ENCODE assay signal across 13 mouse cellular contexts in the genomic region with DNA sequence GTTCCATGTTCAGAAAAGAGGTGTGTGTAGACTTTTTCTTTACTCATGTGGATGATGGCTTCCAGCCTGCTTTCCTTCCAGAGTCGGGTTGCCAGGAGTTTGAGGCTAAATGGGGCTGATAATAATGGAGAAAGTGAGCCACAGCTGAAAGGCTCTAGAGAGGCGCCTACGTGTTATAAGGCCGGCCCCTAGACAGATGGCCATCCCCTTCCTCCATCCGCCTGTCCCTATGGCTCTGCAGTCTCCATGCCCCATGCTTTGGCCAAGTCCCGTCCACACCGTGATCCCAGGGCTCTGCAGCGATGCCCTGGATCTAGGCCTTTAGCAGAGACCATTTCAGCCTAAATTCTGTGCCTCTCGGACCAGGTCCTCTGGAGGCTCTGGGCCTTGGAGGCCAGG.
DNase-seq lines count a peak whose midpoint lies in the region; ATAC-seq and TF ChIP-seq lines count a peak whose summit lies in the region.
"Had no signal": no experiment of that assay in that cellular context is flagged by ENCODE, and none has a peak within 500 bp of the region (broad histone marks: within the 10 kb centered on the region; RNA-seq: fewer than 3 reads in every experiment).

No protein-coding gene starts in this region.

- DNase-seq in neural tube, embryonic 10.5 days (ENCODE audit: extremely low spot score, low spot score): no peak
- no peak for DNase-seq in forebrain, embryonic 10.5 days (ENCODE audit: extremely low spot score, low spot score)
- no peak for DNase-seq in hindbrain, embryonic 14.5 days (ENCODE audit: low spot score)
- no peak for DNase-seq in gastrocnemius, postnatal 14 days
- DNase-seq in left cerebral cortex, postnatal 36 days (ENCODE audit: low spot score in 2 of 2): no peak
- no peak for DNase-seq in thymus, adult 2 months
- DNase-seq: lung, postnatal 36 days had no signal

- H3K27ac ChIP-seq in neural tube, embryonic 12.5 days: no peak overlapping the region
- peak overlapping the region; percentile 13; the same call in 1 of the 2 replicates for H3K27ac ChIP-seq in forebrain, embryonic 10.5 days
- peak overlapping the region; percentile 69; the same call in 1 of the 2 replicates for H3K27ac ChIP-seq in hindbrain, embryonic 14.5 days
- no peak overlapping the region for H3K27ac ChIP-seq in neural tube, embryonic 14.5 days (ENCODE audit: low read depth, low read length)
- no peak overlapping the region for H3K27ac ChIP-seq in thymus, adult 2 months (ENCODE audit: control insufficient read depth, insufficient read depth, low read length)
- H3K27ac ChIP-seq: embryonic facial prominence, embryonic 12.5 days; kidney, postnatal 0 days; limb, embryonic 10.5 days had no signal

- intact Hi-C loops in gastrocnemius, postnatal 14 days (cut with DNase I; ENCODE audit: low total_unique reads): no loop called here
- intact Hi-C loops in left cerebral cortex, postnatal 36 days (cut with DNase I): loop anchor here (10.0 kb wide), 1 partner anchor 781 kb away; no protein-coding TSS in a partner anchor

- no peak for TF ChIP-seq POLR2A in thymus, adult 2 months (IDR thresholded peaks at IDR 0.05; ENCODE audit: control insufficient read depth, extremely low read depth, insufficient read depth, low read length, poor library complexity)

- no peaks in the 10 kb centered on the region for H3K36me3 ChIP-seq in neural tube, embryonic 12.5 days
- no peaks in the 10 kb centered on the region for H3K36me3 ChIP-seq in forebrain, embryonic 10.5 days (replicated peaks)
- no peaks in the 10 kb centered on the region for H3K36me3 ChIP-seq in hindbrain, embryonic 14.5 days (replicated peaks; ENCODE audit: control insufficient read depth, insufficient read depth)
- no peaks in the 10 kb centered on the region for H3K36me3 ChIP-seq in neural tube, embryonic 14.5 days (ENCODE audit: control insufficient read depth, insufficient read depth, low read length)
- H3K36me3 ChIP-seq in thymus, adult 2 months (ENCODE audit: control insufficient read depth, insufficient read depth, low read length): no peaks in the 10 kb centered on the region
- H3K36me3 ChIP-seq: embryonic facial prominence, embryonic 12.5 days; G1E; limb, embryonic 10.5 days had no signal

- 0 out of 2 replicates have a peak, but pooled peaks have one; percentile 22 for ATAC-seq in neural tube, embryonic 12.5 days (ENCODE audit: low FRiP score, low read depth)
- ATAC-seq in hindbrain, embryonic 14.5 days (ENCODE audit: low FRiP score): peak; percentile 8; the same call in 1 of the 2 replicates
- ATAC-seq in neural tube, embryonic 14.5 days (ENCODE audit: low read depth): no peak

- peaks cover 12% of the 10 kb centered on the region for H3K4me1 ChIP-seq in neural tube, embryonic 12.5 days
- peaks cover 27% of the 10 kb centered on the region for H3K4me1 ChIP-seq in forebrain, embryonic 10.5 days
- peaks cover 19% of the 10 kb centered on the region; the same call in 1 of the 2 replicates for H3K4me1 ChIP-seq in hindbrain, embryonic 14.5 days (replicated peaks; ENCODE audit: control insufficient read depth, insufficient read depth, low read length)
- 0 out of 2 replicates have a peak, but pooled peaks cover 7% of the 10 kb centered on the region for H3K4me1 ChIP-seq in neural tube, embryonic 14.5 days (ENCODE audit: control insufficient read depth, insufficient read depth, low read length)
- H3K4me1 ChIP-seq in thymus, adult 2 months (replicated peaks; ENCODE audit: control insufficient read depth, insufficient read depth, low read length): no peaks in the 10 kb centered on the region
- H3K4me1 ChIP-seq: embryonic facial prominence, embryonic 12.5 days; limb, embryonic 10.5 days had no signal

- WGBS in neural tube, embryonic 12.5 days: 81% methylated on average over 9 of the region's 9 CpGs
- WGBS in forebrain, embryonic 10.5 days: 81% methylated on average over 9 of the region's 9 CpGs
- WGBS in hindbrain, embryonic 14.5 days: 54% methylated on average over 9 of the region's 9 CpGs
- WGBS in neural tube, embryonic 14.5 days: 78% methylated on average over 9 of the region's 9 CpGs
- 93% methylated on average over 9 of the region's 9 CpGs for WGBS in thymus, adult 2 months

- 0 out of 2 replicates have a peak overlapping the region, but pooled peaks have one; percentile 9 for H3K4me2 ChIP-seq in neural tube, embryonic 12.5 days (replicated peaks)
- peak overlapping the region; percentile 40 for H3K4me2 ChIP-seq in hindbrain, embryonic 14.5 days (replicated peaks)
- H3K4me2 ChIP-seq in neural tube, embryonic 14.5 days (ENCODE audit: low read depth, low read length): 0 out of 2 replicates have a peak overlapping the region, but pooled peaks have one; percentile 4
- H3K4me2 ChIP-seq: embryonic facial prominence, embryonic 12.5 days had no signal

- H3K27me3 ChIP-seq in neural tube, embryonic 12.5 days (replicated peaks): no peaks in the 10 kb centered on the region
- H3K27me3 ChIP-seq in forebrain, embryonic 10.5 days (ENCODE audit: poor library complexity, severe bottlenecking): peaks cover 7% of the 10 kb centered on the region; the same call in 1 of the 2 replicates
- no peaks in the 10 kb centered on the region for H3K27me3 ChIP-seq in hindbrain, embryonic 14.5 days (ENCODE audit: control insufficient read depth, insufficient read depth, low read length)
- H3K27me3 ChIP-seq in neural tube, embryonic 14.5 days (ENCODE audit: control insufficient read depth, insufficient read depth, low read length): no peaks in the 10 kb centered on the region
- H3K27me3 ChIP-seq in thymus, adult 2 months (ENCODE audit: control insufficient read depth, insufficient read depth, low read length): no peaks in the 10 kb centered on the region
- H3K27me3 ChIP-seq: embryonic facial prominence, embryonic 12.5 days had no signal

- H3K9me3 ChIP-seq in neural tube, embryonic 12.5 days: no peaks in the 10 kb centered on the region
- no peaks in the 10 kb centered on the region for H3K9me3 ChIP-seq in forebrain, embryonic 10.5 days
- no peaks in the 10 kb centered on the region for H3K9me3 ChIP-seq in hindbrain, embryonic 14.5 days (ENCODE audit: control insufficient read depth, low read length)
- H3K9me3 ChIP-seq in neural tube, embryonic 14.5 days (ENCODE audit: control insufficient read depth, low read length): no peaks in the 10 kb centered on the region
- H3K9me3 ChIP-seq: embryonic facial prominence, embryonic 12.5 days; limb, embryonic 10.5 days had no signal

- H3K9ac ChIP-seq in neural tube, embryonic 12.5 days: no peak overlapping the region
- no peak overlapping the region; the same call in 1 of the 2 replicates for H3K9ac ChIP-seq in hindbrain, embryonic 14.5 days
- H3K9ac ChIP-seq in neural tube, embryonic 14.5 days (replicated peaks; ENCODE audit: low read depth, low read length): 0 out of 2 replicates have a peak overlapping the region, but pooled peaks have one; percentile 2
- H3K9ac ChIP-seq: embryonic facial prominence, embryonic 12.5 days had no signal

- no peak for TF ChIP-seq CTCF in thymus, adult 2 months (IDR thresholded peaks at IDR 0.05; ENCODE audit: borderline replicate concordance, control insufficient read depth, extremely low read depth, insufficient read depth, low read length, poor library complexity)

- H3K4me3 ChIP-seq in neural tube, embryonic 12.5 days: no peak overlapping the region
- H3K4me3 ChIP-seq in forebrain, embryonic 10.5 days: no peak overlapping the region
- no peak overlapping the region for H3K4me3 ChIP-seq in hindbrain, embryonic 14.5 days (replicated peaks; ENCODE audit: low read length)
- no peak overlapping the region for H3K4me3 ChIP-seq in neural tube, embryonic 14.5 days (ENCODE audit: low read depth, low read length)
- no peak overlapping the region for H3K4me3 ChIP-seq in thymus, adult 2 months (ENCODE audit: control insufficient read depth, insufficient read depth, low read length)
- H3K4me3 ChIP-seq: embryonic facial prominence, embryonic 12.5 days; limb, embryonic 10.5 days had no signal

Comparison
In these comparisons a context has a peak if more than half of its experiments do, and no peak if none do; other contexts are left out.
1. H3K27ac ChIP-seq: peak in forebrain, embryonic 10.5 days (single experiment) and hindbrain, embryonic 14.5 days (single experiment); none in neural tube, embryonic 12.5 days (single experiment), neural tube, embryonic 14.5 days (single experiment) and thymus, adult 2 months (single experiment).
2. Peak in every context shown above with its lines, with median percentiles within 50 percentile points of each other: H3K4me2 ChIP-seq.